Mouse (Mus musculus) testis, adult 2 months (tissue): ENCODE results near the gene Mmadhc. TPM values are rescaled to one million over a fixed set of nuclear protein-coding genes. Genes with fewer than 3 reads are reported as not detected.

Experiments used
- H3K27ac ChIP-seq: fragments of 200-500 bp; 2 replicates; pipeline ENCODE4 v1.5.1; 2012; ENCODE audit warnings: low read depth, low read length; ENCODE audit not compliant: control insufficient read depth, insufficient read depth
- H3K27me3 ChIP-seq: fragments of 200-500 bp; 2 replicates; pipeline ENCODE4 v1.6.1; 2012; ENCODE audit warnings: mild to moderate bottlenecking, low read length, moderate library complexity; ENCODE audit not compliant: control insufficient read depth, insufficient read depth
- H3K36me3 ChIP-seq: fragments of 200-500 bp; 2 replicates; pipeline ENCODE4 v1.6.1; 2012; ENCODE audit warnings: mild to moderate bottlenecking, low read length; ENCODE audit not compliant: control insufficient read depth, insufficient read depth
- H3K4me1 ChIP-seq: fragments of 200-500 bp; 2 replicates; pipeline ENCODE4 v1.6.1; 2012; ENCODE audit warnings: low read length; ENCODE audit not compliant: control insufficient read depth, insufficient read depth
- H3K4me3 ChIP-seq: fragments of 200-500 bp; 2 replicates; pipeline ENCODE4 v1.5.1; 2012; ENCODE audit warnings: low read depth, mild to moderate bottlenecking, low read length, moderate library complexity, mixed read lengths; ENCODE audit not compliant: control insufficient read depth
- CTCF ChIP-seq: fragments of 200-500 bp; IDR thresholded peaks from 2 replicates; pipeline ENCODE4 v1.5.1; 2012; ENCODE audit warnings: low read depth, mild to moderate bottlenecking, inconsistent platforms, low read length, moderate library complexity; ENCODE audit not compliant: control insufficient read depth, insufficient read depth, insufficient replicate concordance
- POLR2A ChIP-seq: fragments of 200-500 bp; IDR thresholded peaks from 2 replicates; pipeline ENCODE4 v1.6.1; 2012; ENCODE audit warnings: low read depth, mild to moderate bottlenecking, inconsistent platforms, low read length, moderate library complexity; ENCODE audit not compliant: control insufficient read depth
- polyA plus RNA-seq: library from polyadenylated mRNA; depleted of rRNA; stranded (reverse); fragments of >200 nt; gene quantifications from 2 replicates; pipeline ENCODE4 v1.2.3, GENCODE M21; 2012; rRNA removed

The Mmadhc gene
- polyA plus RNA-seq, result 139 and 179 TPM in 2 replicates

DNA sequence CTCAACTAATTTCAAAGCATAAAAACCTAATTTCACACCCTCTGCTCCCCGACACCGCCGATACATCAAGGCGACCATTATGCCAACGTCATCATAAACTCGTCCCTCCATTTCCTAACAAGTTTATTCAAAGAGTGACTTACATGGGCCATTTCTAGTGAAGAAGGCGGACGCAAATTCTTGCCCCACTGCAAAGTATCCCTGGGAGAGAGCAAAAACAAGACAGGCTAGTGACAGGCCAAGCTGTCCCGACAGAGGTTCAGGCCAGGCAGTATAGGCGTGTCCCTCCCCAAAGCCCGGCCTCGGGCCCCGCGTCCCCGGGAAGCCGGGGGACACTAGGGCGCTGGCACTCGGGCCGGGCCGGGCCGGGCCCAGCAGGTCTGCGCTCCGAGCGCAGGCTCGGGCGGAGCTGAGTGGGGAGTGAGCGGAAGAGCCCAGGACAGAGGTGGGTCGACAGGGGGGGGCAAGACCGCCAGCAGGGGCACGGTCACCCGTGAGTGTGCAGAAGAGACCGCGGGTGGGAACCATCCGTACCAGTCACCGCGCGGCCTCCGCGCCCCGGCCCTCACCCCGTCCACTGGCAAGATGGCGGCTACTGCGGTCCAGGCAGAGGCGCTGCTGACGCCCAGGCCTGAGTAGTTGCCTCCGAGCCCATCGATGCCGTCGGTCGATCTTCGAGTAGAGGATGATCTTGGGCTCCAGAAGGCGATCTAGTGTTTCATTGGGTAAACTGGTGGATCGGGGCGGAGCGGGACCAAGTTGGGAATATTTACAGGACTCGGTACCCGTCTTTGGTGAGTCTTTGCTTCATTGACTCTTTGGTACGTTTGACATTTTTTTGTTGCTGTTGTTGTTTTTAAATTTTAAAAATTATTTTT is at the start of gene Mmadhc:
TSS of gene Mmadhc (minus strand) at position 693 of the 878 bp plus-strand sequence.
- H3K27ac ChIP-seq, result peak within 1 kb of the TSS; percentile 83
- peak within 1 kb of the TSS; percentile 92 for H3K4me3 ChIP-seq
- no peak for TF ChIP-seq CTCF
- TF ChIP-seq POLR2A, result peak; percentile 86
- H3K4me1 ChIP-seq, result peaks cover 3% of the 10 kb centered on the region
- no peaks in the 10 kb centered on the region; the same call in 1 of the 2 replicates for H3K36me3 ChIP-seq
- no peaks in the 10 kb centered on the region for H3K27me3 ChIP-seq

DNA sequence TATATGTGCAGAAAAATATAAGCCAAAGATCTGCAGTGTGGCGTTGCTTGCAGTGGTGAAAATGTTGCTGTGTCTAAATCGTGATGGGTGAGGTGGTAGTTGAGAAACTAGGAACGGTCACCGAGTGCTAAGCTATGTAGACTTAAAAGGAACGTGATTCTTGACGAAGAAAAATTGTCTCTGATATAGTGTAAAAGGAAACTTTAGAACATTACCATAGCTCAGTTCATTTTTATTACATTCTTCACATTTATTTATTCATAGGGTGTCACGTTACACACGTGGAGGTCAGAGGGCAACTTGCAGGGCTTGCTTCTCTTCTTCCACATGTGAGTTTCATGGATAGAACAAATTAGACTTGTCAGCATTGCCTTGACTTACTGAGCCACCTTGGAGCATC is 47.0 kb upstream of the Mmadhc start:
- no peaks in the 10 kb centered on the region for H3K36me3 ChIP-seq
- no peaks in the 10 kb centered on the region for H3K4me1 ChIP-seq
- H3K4me3 ChIP-seq, result no peak overlapping the region
- no peaks in the 10 kb centered on the region for H3K27me3 ChIP-seq
- no peak overlapping the region for H3K27ac ChIP-seq
- TF ChIP-seq CTCF (no peak), POLR2A (no peak)

DNA sequence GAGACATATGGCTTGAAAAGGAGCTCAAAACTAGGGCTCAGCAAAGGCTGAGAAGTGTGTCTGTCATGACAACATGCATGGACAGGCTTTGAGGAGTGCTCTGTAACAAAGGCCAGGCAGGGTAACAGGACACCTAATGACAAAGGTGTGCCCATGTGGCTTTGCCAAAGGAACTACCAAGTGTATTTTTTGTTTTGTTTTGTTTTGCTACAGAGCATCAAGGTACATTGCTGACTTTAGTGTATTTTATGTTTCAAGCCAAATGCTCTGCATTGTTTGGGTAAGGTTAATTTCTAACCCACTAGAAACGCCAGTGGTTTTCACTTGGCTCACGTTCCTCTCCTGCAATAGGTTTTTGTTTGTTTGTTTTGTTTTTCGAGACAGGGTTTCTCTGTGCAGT is 42.5 kb upstream of the Mmadhc start:
- H3K36me3 ChIP-seq, result no peaks in the 10 kb centered on the region
- TF ChIP-seq POLR2A, result no peak
- no peak for TF ChIP-seq CTCF

DNA sequence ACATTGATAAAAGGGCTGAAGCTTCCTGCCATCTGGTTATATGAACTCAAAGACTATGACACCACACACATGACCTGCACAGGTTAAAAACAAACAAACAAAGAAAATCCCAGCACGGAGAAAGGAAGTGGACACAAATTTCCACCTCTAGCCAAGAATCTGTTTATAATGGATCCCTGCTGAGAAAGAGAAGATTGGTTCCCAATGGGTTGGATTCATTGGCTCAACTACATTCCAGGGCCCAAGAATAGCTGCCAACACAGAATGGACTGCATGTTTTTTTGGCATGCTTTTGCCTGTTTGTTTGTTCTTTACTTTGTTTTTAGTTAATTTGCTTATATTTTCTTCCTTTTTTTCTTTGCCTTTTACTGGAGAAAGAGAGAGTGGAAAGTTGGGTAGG is 41.0 kb upstream of the Mmadhc start:
- no peak for TF ChIP-seq POLR2A
- no peak for TF ChIP-seq CTCF
- H3K4me1 ChIP-seq, result no peaks in the 10 kb centered on the region

More for the DNA sequence above, 42.5 kb upstream of the Mmadhc start:
- H3K27me3 ChIP-seq, result no peaks in the 10 kb centered on the region
- no peak overlapping the region for H3K4me3 ChIP-seq
- no peak overlapping the region for H3K27ac ChIP-seq
- no peaks in the 10 kb centered on the region for H3K4me1 ChIP-seq

DNA sequence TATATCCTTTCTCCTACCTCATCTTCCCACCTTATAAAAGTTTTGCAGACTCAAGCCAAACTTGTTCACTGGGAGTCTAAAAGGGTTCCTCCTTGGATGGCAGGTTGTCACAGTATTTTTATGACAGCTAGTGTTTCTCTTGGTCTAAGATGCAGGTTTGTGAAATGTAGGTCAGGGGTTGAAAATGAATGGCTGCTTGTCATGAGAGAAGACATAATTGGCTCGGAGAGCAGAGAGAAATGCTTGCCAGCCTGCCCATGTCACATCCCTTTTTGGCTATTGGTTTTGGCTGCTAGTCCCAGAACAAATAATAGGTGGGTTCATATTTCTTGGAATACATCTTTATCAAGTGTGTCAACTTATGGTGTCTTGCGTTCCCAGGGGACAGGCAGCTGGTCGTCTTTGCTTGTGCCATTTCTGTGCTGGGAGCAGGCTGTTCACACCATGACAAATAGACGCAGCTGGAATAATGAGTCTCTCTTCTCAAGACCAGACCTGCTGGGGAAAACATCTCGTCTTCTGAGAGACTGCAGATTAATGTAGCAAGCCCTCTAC is 35.2 kb upstream of the Mmadhc start:
- no peaks in the 10 kb centered on the region for H3K36me3 ChIP-seq
- no peak for TF ChIP-seq CTCF

More for the DNA sequence above, 41.0 kb upstream of the Mmadhc start:
- H3K4me3 ChIP-seq, result no peak overlapping the region
- no peak overlapping the region for H3K27ac ChIP-seq
- H3K36me3 ChIP-seq, result no peaks in the 10 kb centered on the region
- H3K27me3 ChIP-seq, result no peaks in the 10 kb centered on the region

DNA sequence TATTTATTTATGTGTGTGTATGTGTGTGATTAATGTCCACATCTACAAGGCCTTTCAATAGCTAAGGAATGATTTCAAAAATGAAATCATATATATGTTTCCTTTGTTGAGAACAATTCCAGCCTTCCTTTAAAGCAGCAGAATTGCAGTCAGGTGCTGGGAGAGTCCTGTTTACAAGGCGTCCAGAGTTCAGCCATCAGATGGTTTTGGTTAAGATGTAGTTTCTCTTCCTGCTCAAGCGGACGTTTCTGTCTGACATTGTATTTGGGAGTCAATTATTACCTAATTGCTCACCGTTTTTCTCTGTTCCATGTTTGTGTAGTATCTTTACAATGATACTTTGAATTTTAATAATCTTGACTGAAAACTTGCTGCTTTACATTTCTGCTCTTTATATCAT is 31.6 kb upstream of the Mmadhc start:
- no peak overlapping the region for H3K4me3 ChIP-seq
- no peaks in the 10 kb centered on the region for H3K4me1 ChIP-seq
- H3K27me3 ChIP-seq, result no peaks in the 10 kb centered on the region
- H3K27ac ChIP-seq, result no peak overlapping the region
- TF ChIP-seq POLR2A (no peak), CTCF (no peak)
- no peaks in the 10 kb centered on the region for H3K36me3 ChIP-seq

More for the DNA sequence above, 35.2 kb upstream of the Mmadhc start:
- no peaks in the 10 kb centered on the region for H3K4me1 ChIP-seq
- H3K4me3 ChIP-seq, result no peak overlapping the region
- H3K27me3 ChIP-seq, result no peaks in the 10 kb centered on the region
- no peak overlapping the region for H3K27ac ChIP-seq

DNA sequence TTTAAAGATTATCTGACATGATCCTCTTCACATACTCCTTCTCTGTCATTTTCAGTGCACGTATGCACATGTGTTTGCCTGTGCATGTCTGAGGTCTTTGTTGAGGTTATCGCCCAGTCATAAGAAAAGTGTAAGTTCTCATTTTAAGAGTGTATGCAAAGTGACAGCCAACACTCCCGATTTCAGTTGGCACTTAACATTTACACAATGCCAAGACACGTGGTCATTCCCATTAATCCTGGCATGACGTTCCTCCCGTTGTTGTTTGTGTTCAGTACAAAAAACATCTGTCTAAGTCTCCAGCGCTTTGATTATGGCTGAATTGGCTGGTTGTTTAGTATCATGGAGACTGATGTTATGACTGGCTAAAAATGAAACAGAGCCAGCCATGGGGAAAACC is 28.2 kb upstream of the Mmadhc start:
- H3K4me3 ChIP-seq, result no peak overlapping the region
- TF ChIP-seq POLR2A (no peak), CTCF (no peak)
- no peaks in the 10 kb centered on the region for H3K27me3 ChIP-seq
- no peaks in the 10 kb centered on the region for H3K4me1 ChIP-seq
- no peak overlapping the region for H3K27ac ChIP-seq
- H3K36me3 ChIP-seq, result no peaks in the 10 kb centered on the region
